ENCODE assay signal across 8 mouse cellular contexts in the genomic region with DNA sequence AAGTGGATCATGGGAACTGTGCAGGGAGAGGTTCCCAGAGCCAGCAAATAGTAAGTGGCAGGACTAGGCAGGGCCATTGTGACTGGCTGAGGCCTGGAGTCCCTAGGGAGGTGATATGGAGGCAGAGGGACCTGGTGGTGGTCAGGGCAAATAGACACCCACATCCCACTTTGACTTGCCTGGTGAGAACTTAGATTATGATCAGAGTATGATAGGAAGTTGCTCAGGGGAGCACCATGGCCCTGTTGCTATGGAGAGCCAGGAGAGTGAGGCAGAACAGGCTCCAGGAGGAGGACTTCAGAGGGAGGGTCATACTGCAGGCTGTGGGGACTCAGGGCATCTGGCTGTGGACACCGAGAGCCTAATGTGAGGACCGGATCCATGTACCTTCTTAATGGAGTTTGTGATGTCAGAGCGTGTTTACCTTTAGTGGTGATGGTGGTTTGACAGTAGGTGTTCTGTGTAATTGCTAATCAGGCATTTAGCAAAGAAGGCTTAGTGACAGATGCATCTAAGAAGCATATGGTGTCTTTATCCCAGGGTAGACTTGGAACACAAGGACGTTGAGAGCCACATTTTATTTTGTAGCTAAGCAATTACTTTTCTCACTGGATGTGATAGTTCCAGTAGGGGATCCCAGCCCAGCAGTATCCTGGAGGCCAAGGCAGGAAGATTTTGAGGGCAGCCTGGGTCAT. TPM values are rescaled to one million over a fixed set of nuclear protein-coding genes. Genes with fewer than 3 reads are reported as not detected.
A peak's percentile ranks its signal among the peaks of the same experiment; 100 is the strongest.
DNase-seq lines count a peak whose midpoint lies in the region; ATAC-seq and TF ChIP-seq lines count a peak whose summit lies in the region.

No protein-coding gene starts in this region.

- intact Hi-C loops in left cerebral cortex, adult 2 months (cut with DNase I) = loop anchor here (2.0 kb wide), 2 partner anchors 15 to 17 kb away; no protein-coding TSS in a partner anchor
- intact Hi-C loops in gastrocnemius, postnatal 36 days (cut with DNase I) = loop anchor here (1.0 kb wide), 1 partner anchor 18 kb away; no protein-coding TSS in a partner anchor

- no peak overlapping the region for H3K4me2 ChIP-seq in hindbrain, embryonic 12.5 days (replicated peaks)
- no peak overlapping the region for H3K4me2 ChIP-seq in midbrain, embryonic 14.5 days (ENCODE audit: low read length)

- peak overlapping the region; percentile 53 for H3K27ac ChIP-seq in left cerebral cortex, adult 2 months
- peak overlapping the region; percentile 60 for H3K27ac ChIP-seq in hindbrain, embryonic 12.5 days
- H3K27ac ChIP-seq in midbrain, embryonic 14.5 days (replicated peaks; ENCODE audit: low read depth, low read length) = peak overlapping the region; percentile 27; the same call in 1 of the 2 replicates

- H3K27me3 ChIP-seq in hindbrain, embryonic 12.5 days = no peaks in the 10 kb centered on the region
- H3K27me3 ChIP-seq in midbrain, embryonic 14.5 days (ENCODE audit: control insufficient read depth, insufficient read depth, low read length) = no peaks in the 10 kb centered on the region

- H3K9me3 ChIP-seq in hindbrain, embryonic 12.5 days (replicated peaks) = no peaks in the 10 kb centered on the region
- no peaks in the 10 kb centered on the region for H3K9me3 ChIP-seq in midbrain, embryonic 14.5 days (ENCODE audit: control insufficient read depth, low read length)

- no peak overlapping the region for H3K4me3 ChIP-seq in left cerebral cortex, adult 2 months
- no peak overlapping the region for H3K4me3 ChIP-seq in hindbrain, embryonic 12.5 days
- H3K4me3 ChIP-seq in midbrain, embryonic 14.5 days (replicated peaks; ENCODE audit: low read depth, low read length) = no peak overlapping the region

- TF ChIP-seq CTCF in left cerebral cortex, adult 2 months (IDR thresholded peaks at IDR 0.05) = no peak
- TF ChIP-seq CTCF in brain, embryonic 14.5 days (IDR thresholded peaks at IDR 0.05; ENCODE audit: borderline replicate concordance, extremely low read depth, insufficient read depth, insufficient read length) = no peak

- no peak for ATAC-seq in hindbrain, embryonic 12.5 days (ENCODE audit: low FRiP score)
- no peak for ATAC-seq in midbrain, embryonic 14.5 days (ENCODE audit: low FRiP score, low TSS enrichment)

- TF ChIP-seq POLR2A in brain, embryonic 14.5 days (IDR thresholded peaks at IDR 0.05; ENCODE audit: borderline replicate concordance, extremely low read depth, insufficient read depth, insufficient read length, poor library complexity, severe bottlenecking) = no peak

- 0 out of 2 replicates have a peak, but pooled peaks cover 5% of the 10 kb centered on the region for H3K36me3 ChIP-seq in hindbrain, embryonic 12.5 days
- no peaks in the 10 kb centered on the region for H3K36me3 ChIP-seq in midbrain, embryonic 14.5 days (ENCODE audit: control insufficient read depth, insufficient read depth, low read length)

- 0 out of 2 replicates have a peak overlapping the region, but pooled peaks have one; percentile 6 for H3K9ac ChIP-seq in hindbrain, embryonic 12.5 days
- H3K9ac ChIP-seq in midbrain, embryonic 14.5 days (replicated peaks; ENCODE audit: low read length) = no peak overlapping the region

- H3K4me1 ChIP-seq in hindbrain, embryonic 12.5 days = peaks cover 67% of the 10 kb centered on the region
- peaks cover 50% of the 10 kb centered on the region for H3K4me1 ChIP-seq in midbrain, embryonic 14.5 days (ENCODE audit: control insufficient read depth, insufficient read depth, low read length)

- no peak for DNase-seq in left cerebral cortex, adult 2 months (ENCODE audit: extremely low spot score in 1 of 2, low spot score in 2 of 2)
- DNase-seq in left cerebral cortex, adult 8-10 months (ENCODE audit: low spot score in 2 of 2) = no peak
- DNase-seq in brain, embryonic 14.5 days (ENCODE audit: low read depth) = peak; percentile 72
- DNase-seq in midbrain, embryonic 14.5 days = no peak
- DNase-seq in gastrocnemius, postnatal 36 days = no peak
- DNase-seq in frontal cortex, postnatal 14 days (ENCODE audit: low spot score in 2 of 2) = no peak
- no peak for DNase-seq in left cerebral cortex, adult 9 months (ENCODE audit: low spot score in 2 of 2)

- WGBS in hindbrain, embryonic 12.5 days = 73% methylated on average over 4 of the region's 4 CpGs
- 74% methylated on average over 4 of the region's 4 CpGs for WGBS in midbrain, embryonic 14.5 days

RNA-seq across cellular contexts. Expression of a gene that starts 18.7 kb away (rescaled TPM):
- total RNA-seq in left cerebral cortex, adult 2 months (2021) = 100 to 1,000 TPM; 247 to 298 TPM
- total RNA-seq in left cerebral cortex, adult 8-10 months (2022) = 100 to 1,000 TPM; 206 to 233 (median 225) TPM
- polyA plus RNA-seq in brain, embryonic 14.5 days (2012; rRNA removed) = 59.2 and 77.7 TPM in 2 replicates
- 38.8 and 41.6 TPM in 2 replicates for polyA plus RNA-seq in hindbrain, embryonic 12.5 days (2016; fragmentation: Nextera tagmentation; extraction: Ambion mirVana)
- 47.0 and 53.6 TPM in 2 replicates for polyA plus RNA-seq in midbrain, embryonic 14.5 days (2014; fragmentation: Nextera tagmentation; extraction: Ambion mirVana)
- total RNA-seq in gastrocnemius, postnatal 36 days (2021) = 100 to 1,000 TPM; 182 to 188 TPM

RNA-seq across cellular contexts. Expression of a gene that starts 39.1 kb away (rescaled TPM):
- total RNA-seq in left cerebral cortex, adult 2 months (2021) = 1 to 10 TPM; 9.2 to 9.9 TPM
- 10 to 100 TPM in 1 of 4 experiments, 1 to 10 TPM in 3; 7.7 to 10.4 (median 9.2) TPM for total RNA-seq in left cerebral cortex, adult 8-10 months (2022)
- polyA plus RNA-seq in brain, embryonic 14.5 days (2012; rRNA removed) = 7.3 and 7.8 TPM in 2 replicates
- 147 and 164 TPM in 2 replicates for polyA plus RNA-seq in hindbrain, embryonic 12.5 days (2016; fragmentation: Nextera tagmentation; extraction: Ambion mirVana)
- 75.7 and 79.0 TPM in 2 replicates for polyA plus RNA-seq in midbrain, embryonic 14.5 days (2014; fragmentation: Nextera tagmentation; extraction: Ambion mirVana)
- under 1 TPM; 0.20 to 0.38 TPM for total RNA-seq in gastrocnemius, postnatal 36 days (2021)

Comparison
In these comparisons a context has a peak if more than half of its experiments do, and no peak if none do; other contexts are left out.
1. RNA of a gene that starts 39.1 kb away (total RNA-seq): 9.2 to 9.9 TPM in left cerebral cortex, adult 2 months and 7.7 to 10.4 TPM in left cerebral cortex, adult 8-10 months; 0.20 to 0.38 TPM in gastrocnemius, postnatal 36 days; every median in the first group is over 4 times any median in the second.
2. Peak in every context shown above with its lines, with median percentiles within 50 percentile points of each other: H3K27ac ChIP-seq.